Mouse (Mus musculus) embryo, embryonic 10.5 days (tissue): ENCODE results near the gene Nup205.
A peak's percentile ranks its signal among the peaks of the same experiment; 100 is the strongest.

ENCODE experiments used
- DNase-seq: peaks from one replicate; pipeline ENCODE4 v3.0.0-alpha.2; 2015; ENCODE audit warnings: low spot score

Nup205 gene

DNA sequence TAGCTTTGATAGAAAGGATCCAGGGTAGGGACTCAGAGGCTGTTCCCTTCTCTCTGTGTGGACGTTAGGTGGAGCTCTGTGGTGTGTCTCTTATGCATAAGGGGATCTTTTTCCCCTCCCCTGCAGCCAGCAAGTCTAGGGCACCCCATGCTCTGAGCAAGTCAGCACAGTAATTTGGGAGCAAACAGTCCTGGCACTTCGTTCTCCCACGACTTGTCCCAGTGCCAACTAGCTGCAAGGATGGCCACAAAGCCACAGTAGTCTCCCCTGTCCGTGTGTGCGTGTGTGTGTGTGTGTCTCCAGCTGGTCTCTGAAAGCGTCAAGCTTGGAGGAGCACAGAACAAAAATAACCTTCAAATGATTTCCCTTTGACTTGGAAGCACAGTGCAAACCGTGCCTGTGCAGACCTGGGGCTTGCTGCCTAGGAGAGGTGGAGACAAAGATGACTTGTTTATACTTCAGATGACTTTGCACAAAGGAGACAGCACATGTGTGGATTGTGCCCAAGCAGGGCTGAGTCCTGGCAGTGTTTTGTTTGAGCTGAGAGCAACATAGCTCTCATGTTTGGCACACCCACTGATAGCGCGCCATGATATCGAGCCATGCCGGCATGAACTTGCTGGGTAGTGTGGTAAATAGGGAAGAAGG, 111.0 kb downstream of the Nup205 start:
- DNase-seq: peak; percentile 5

GRCm38 (mm10) chr6:35288920-35289319, 111.7 kb downstream of the Nup205 start:
- peak; percentile 21 for DNase-seq

DNA sequence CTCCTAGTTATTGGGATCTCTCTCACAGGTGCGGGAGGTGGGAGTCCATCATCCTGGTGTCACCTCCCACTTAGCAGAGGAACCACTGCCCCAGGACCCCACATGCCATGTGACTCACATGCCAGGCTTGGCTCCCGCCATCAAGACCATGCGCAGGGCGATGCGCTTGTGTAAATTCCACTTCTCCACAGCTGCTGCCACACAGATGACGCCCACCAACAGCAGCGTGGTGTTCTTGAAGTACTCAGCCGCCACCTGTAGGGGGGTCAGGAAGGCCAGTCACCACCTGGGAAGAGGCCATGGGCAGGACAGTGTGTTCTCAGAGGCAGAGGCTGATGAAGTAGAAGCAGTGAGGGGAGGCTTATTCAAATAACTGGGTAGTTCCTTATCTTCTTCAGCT, 112.5 kb downstream of the Nup205 start:
- no peak for DNase-seq

- no peak for DNase-seq
Measured at GRCm38 (mm10) chr6:35294964-35295363, 117.7 kb downstream of the Nup205 start.

GRCm38 (mm10) chr6:35297001-35297400, 119.8 kb downstream of the Nup205 start:
- no peak for DNase-seq
